28 mouse cellular contexts compared by ENCODE assay signal in genomic region chr5:66611851-66612250, GRCm38 (mm10). TPM values are rescaled to one million over a fixed set of nuclear protein-coding genes. Genes with fewer than 3 reads are reported as not detected.
DNase-seq lines count a peak whose midpoint lies in the region; ATAC-seq and TF ChIP-seq lines count a peak whose summit lies in the region.
"Had no signal": no experiment of that assay in that cellular context is flagged by ENCODE, and none has a peak within 500 bp of the region (broad histone marks: within the 10 kb centered on the region; RNA-seq: fewer than 3 reads in every experiment).

No protein-coding gene starts in this region.

- DNase-seq in adrenal gland, adult 2 months: peak; percentile 36
- no peak for DNase-seq in adrenal gland, adult 8-10 months
- peak; percentile 77 for DNase-seq in kidney, adult 2 months
- DNase-seq in lung, embryonic 14.5 days: peak; percentile 52
- no peak for DNase-seq in lung, adult 18-20 months
- no peak for DNase-seq in left cerebral cortex, postnatal 25 days (ENCODE audit: low spot score in 2 of 2)
- DNase-seq: cerebellum, adult 8-10 months; cerebellum, postnatal 36 days; embryo, embryonic 11 days; gastrocnemius, postnatal 10 days; heart, postnatal 10 days; kidney, postnatal 4 days; left cerebral cortex, postnatal 4 days; midbrain, embryonic 14.5 days; right cerebral cortex, postnatal 14 days; spleen, adult 18-20 months had no signal

- H3K4me1 ChIP-seq in kidney, adult 2 months (ENCODE audit: control insufficient read depth, insufficient read depth, low read length): peaks cover 54% of the 10 kb centered on the region
- peaks cover 82% of the 10 kb centered on the region for H3K4me1 ChIP-seq in kidney, embryonic 15.5 days
- H3K4me1 ChIP-seq in lung, embryonic 14.5 days (ENCODE audit: insufficient read depth): peaks cover 42% of the 10 kb centered on the region
- peaks cover 53% of the 10 kb centered on the region for H3K4me1 ChIP-seq in brown adipose tissue, adult 24 weeks (ENCODE audit: control insufficient read depth, insufficient read depth, insufficient read length, low read length)

- H3K36me3 ChIP-seq in kidney, adult 2 months (ENCODE audit: control insufficient read depth, insufficient read depth, low read length): no peaks in the 10 kb centered on the region
- H3K36me3 ChIP-seq in kidney, embryonic 15.5 days: no peaks in the 10 kb centered on the region
- no peaks in the 10 kb centered on the region for H3K36me3 ChIP-seq in lung, embryonic 14.5 days (ENCODE audit: insufficient read depth)
- H3K36me3 ChIP-seq: embryonic facial prominence, embryonic 13.5 days; heart, embryonic 12.5 days; hindbrain, embryonic 12.5 days; limb, embryonic 15.5 days; liver, embryonic 15.5 days; neural tube, embryonic 12.5 days had no signal

- TF ChIP-seq CTCF in kidney, adult 2 months (conservative IDR thresholded peaks at IDR 0.05; ENCODE audit: insufficient read depth, insufficient read length, low read depth, low read length): no peak
- TF ChIP-seq CTCF in lung, embryonic 14.5 days (IDR thresholded peaks at IDR 0.05; ENCODE audit: low read depth): no peak

- ATAC-seq in kidney, embryonic 15.5 days (replicated peaks; ENCODE audit: low FRiP score): no peak
- ATAC-seq in lung, embryonic 14.5 days (ENCODE audit: insufficient read depth): peak; percentile 21; the same call in 1 of the 2 replicates
- ATAC-seq: forebrain, embryonic 13.5 days; intestine, postnatal 0 days had no signal

- no peaks in the 10 kb centered on the region for H3K27me3 ChIP-seq in kidney, adult 2 months (replicated peaks; ENCODE audit: control insufficient read depth, insufficient read depth, low read length)
- no peaks in the 10 kb centered on the region; the same call in 1 of the 2 replicates for H3K27me3 ChIP-seq in kidney, embryonic 15.5 days
- no peaks in the 10 kb centered on the region for H3K27me3 ChIP-seq in lung, embryonic 14.5 days (ENCODE audit: insufficient read depth, low read length)
- H3K27me3 ChIP-seq: embryonic facial prominence, embryonic 13.5 days; forebrain, embryonic 13.5 days; heart, embryonic 12.5 days; hindbrain, embryonic 12.5 days; limb, embryonic 15.5 days; neural tube, embryonic 12.5 days had no signal

- no peak overlapping the region for H3K9ac ChIP-seq in kidney, embryonic 15.5 days
- H3K9ac ChIP-seq in lung, embryonic 14.5 days: no peak overlapping the region
- H3K9ac ChIP-seq: embryonic facial prominence, embryonic 13.5 days; forebrain, embryonic 13.5 days; heart, embryonic 12.5 days; hindbrain, embryonic 12.5 days; limb, embryonic 15.5 days; liver, embryonic 15.5 days; neural tube, embryonic 12.5 days had no signal

- no peak overlapping the region; the same call in 1 of the 2 replicates for H3K27ac ChIP-seq in kidney, adult 2 months (ENCODE audit: insufficient read depth, low read depth, low read length)
- no peak overlapping the region for H3K27ac ChIP-seq in kidney, embryonic 15.5 days
- H3K27ac ChIP-seq in lung, embryonic 14.5 days (ENCODE audit: low read depth): no peak overlapping the region
- 0 out of 2 replicates have a peak overlapping the region, but pooled peaks have one; percentile 15 for H3K27ac ChIP-seq in brown adipose tissue, adult 24 weeks (replicated peaks; ENCODE audit: low read depth, low read length)
- H3K27ac ChIP-seq: embryonic facial prominence, embryonic 13.5 days; forebrain, embryonic 13.5 days; hindbrain, embryonic 12.5 days; left cerebral cortex, adult 2 months; limb, embryonic 15.5 days; liver, embryonic 15.5 days; neural tube, embryonic 12.5 days had no signal

- WGBS in kidney, adult 2 months: 51% methylated on average over 4 of the region's 4 CpGs
- WGBS in kidney, embryonic 15.5 days: 51% methylated on average over 4 of the region's 4 CpGs
- WGBS in lung, embryonic 14.5 days: 35% methylated on average over 4 of the region's 4 CpGs

- intact Hi-C loops in left cerebral cortex, postnatal 25 days (cut with DNase I): no loop called here

- H3K9me3 ChIP-seq in kidney, embryonic 15.5 days (replicated peaks): no peaks in the 10 kb centered on the region
- H3K9me3 ChIP-seq in lung, embryonic 14.5 days (ENCODE audit: low read depth, low read length): no peaks in the 10 kb centered on the region
- H3K9me3 ChIP-seq: embryonic facial prominence, embryonic 13.5 days; forebrain, embryonic 13.5 days; heart, embryonic 12.5 days; hindbrain, embryonic 12.5 days; limb, embryonic 15.5 days; liver, embryonic 15.5 days; neural tube, embryonic 12.5 days had no signal

- no peak for TF ChIP-seq POLR2A in kidney, adult 2 months (IDR thresholded peaks at IDR 0.05; ENCODE audit: low read depth, low read length)

- no peak overlapping the region for H3K4me2 ChIP-seq in kidney, embryonic 15.5 days
- H3K4me2 ChIP-seq in lung, embryonic 14.5 days: no peak overlapping the region
- H3K4me2 ChIP-seq: embryonic facial prominence, embryonic 13.5 days; forebrain, embryonic 13.5 days; heart, embryonic 12.5 days; hindbrain, embryonic 12.5 days; limb, embryonic 15.5 days; liver, embryonic 15.5 days; neural tube, embryonic 12.5 days had no signal

- H3K4me3 ChIP-seq in kidney, adult 2 months (ENCODE audit: insufficient read depth, low read depth, low read length): no peak overlapping the region
- H3K4me3 ChIP-seq in kidney, embryonic 15.5 days (replicated peaks): no peak overlapping the region
- no peak overlapping the region for H3K4me3 ChIP-seq in lung, embryonic 14.5 days (ENCODE audit: low read depth, low read length)
- H3K4me3 ChIP-seq in brown adipose tissue, adult 24 weeks (ENCODE audit: insufficient read depth, low read depth, low read length): no peak overlapping the region
- H3K4me3 ChIP-seq: embryonic facial prominence, embryonic 13.5 days; erythroblast, embryonic 14.5 days; forebrain, embryonic 13.5 days; heart, embryonic 12.5 days; hindbrain, embryonic 12.5 days; left cerebral cortex, adult 2 months; limb, embryonic 15.5 days; liver, embryonic 15.5 days; neural tube, embryonic 12.5 days had no signal

RNA-seq across cellular contexts. Expression of gene Apbb2, which starts 6.7 kb away (rescaled TPM):
- total RNA-seq in adrenal gland, adult 2 months (2021): 10 to 100 TPM; 58.3 to 76.7 TPM
- polyA plus RNA-seq in adrenal gland, adult 2 months (2012; rRNA removed): 8.4 and 20.0 TPM in 2 replicates
- 10 to 100 TPM; 61.2 to 89.9 (median 81.5) TPM for total RNA-seq in adrenal gland, adult 8-10 months (2022)
- 21.4 and 27.7 TPM in 2 replicates for polyA plus RNA-seq in kidney, adult 2 months (2012; rRNA removed)
- polyA plus RNA-seq in kidney, embryonic 15.5 days (2015; fragmentation: Nextera tagmentation; extraction: Ambion mirVana): 57.5 and 65.4 TPM in 2 replicates
- polyA plus RNA-seq in lung, embryonic 14.5 days (2014; fragmentation: Nextera tagmentation; extraction: Ambion mirVana): 49.8 and 54.6 TPM in 2 replicates
- polyA plus RNA-seq in brown adipose tissue, adult 24 weeks (2012; ENCODE audit: insufficient read depth, insufficient read length, missing spikeins): 3.5 and 5.7 TPM in 2 replicates
- total RNA-seq in left cerebral cortex, postnatal 25 days (2021): 10 to 100 TPM; 60.5 to 66.8 TPM

Comparison
In these comparisons a context has a peak if more than half of its experiments do, and no peak if none do; other contexts are left out.
1. DNase-seq: peak in adrenal gland, adult 2 months (single experiment), kidney, adult 2 months (single experiment) and lung, embryonic 14.5 days (single experiment); none in adrenal gland, adult 8-10 months (single experiment), lung, adult 18-20 months (0 of 2) and left cerebral cortex, postnatal 25 days (0 of 2).